Mouse (Mus musculus): ENCODE measurements at regions not wholly inside any gene's neighbourhood (a gene's known extent, or its start where the extent isn't known, plus 50 kb on each side); places are given as distances from the start of the nearest gene placed in this dataset.

DNA sequence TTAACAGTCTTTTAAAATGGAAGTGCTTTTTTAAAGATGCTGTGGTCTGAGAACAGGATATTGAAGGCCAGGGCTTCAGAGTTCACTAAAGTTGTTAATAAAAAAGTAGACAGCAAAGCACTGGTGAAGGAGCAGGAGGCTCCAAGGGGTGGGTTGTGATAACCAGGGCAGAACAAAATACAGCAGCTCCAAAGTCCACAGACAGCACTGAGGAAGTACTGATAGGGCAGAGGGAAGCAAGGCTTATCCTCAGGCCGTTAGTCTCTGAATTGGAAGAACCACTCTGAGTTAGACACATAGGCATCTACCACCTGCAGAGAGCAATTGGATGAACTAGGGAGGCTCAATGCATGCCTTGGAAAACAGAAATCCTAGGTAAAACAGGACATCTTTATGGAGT is 62.1 kb downstream of the P2ry1 start:
- DNase-seq (ENCODE audit: low spot score) = no peak

DNA sequence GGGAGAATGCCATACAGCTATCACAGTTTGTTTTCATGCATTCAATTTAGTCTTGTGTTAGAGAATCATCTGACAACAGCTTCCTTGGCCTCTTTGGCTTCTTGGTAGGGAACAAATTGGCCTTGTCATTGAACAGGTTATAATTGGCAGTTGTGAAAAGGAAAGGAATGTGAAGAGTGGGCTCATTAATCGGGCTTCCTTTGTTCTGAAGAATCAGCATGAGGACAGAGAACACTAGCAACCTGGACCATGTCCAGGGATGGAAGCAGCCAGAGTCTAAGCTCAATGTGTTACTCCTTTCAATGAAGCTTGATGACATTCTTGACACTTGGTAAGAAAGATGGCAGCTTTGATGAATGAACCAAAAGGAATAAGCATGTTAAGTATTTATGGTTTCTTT is 64.5 kb downstream of the P2ry1 start:
- no peak for DNase-seq (ENCODE audit: low spot score)

DNA sequence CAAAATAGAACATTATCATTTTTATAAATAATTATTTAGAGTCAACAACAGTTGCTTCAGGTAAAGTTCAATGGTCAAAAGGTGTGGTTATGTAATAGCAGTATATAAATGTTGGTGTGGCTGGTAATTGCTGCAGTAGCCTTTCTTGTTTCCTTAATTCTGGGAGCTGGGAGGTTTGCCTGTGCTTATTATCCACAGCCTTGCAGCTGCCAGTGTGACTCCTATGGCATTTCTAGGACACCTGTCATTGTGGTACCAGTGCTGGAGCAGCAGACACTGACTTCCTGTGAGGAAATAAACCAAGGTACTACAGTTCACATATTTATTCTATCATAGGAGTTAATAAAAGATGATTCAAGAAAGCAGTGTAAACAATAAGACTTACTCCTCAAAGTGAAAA is 65.6 kb downstream of the P2ry1 start:
- DNase-seq (ENCODE audit: low spot score) = no peak

DNA sequence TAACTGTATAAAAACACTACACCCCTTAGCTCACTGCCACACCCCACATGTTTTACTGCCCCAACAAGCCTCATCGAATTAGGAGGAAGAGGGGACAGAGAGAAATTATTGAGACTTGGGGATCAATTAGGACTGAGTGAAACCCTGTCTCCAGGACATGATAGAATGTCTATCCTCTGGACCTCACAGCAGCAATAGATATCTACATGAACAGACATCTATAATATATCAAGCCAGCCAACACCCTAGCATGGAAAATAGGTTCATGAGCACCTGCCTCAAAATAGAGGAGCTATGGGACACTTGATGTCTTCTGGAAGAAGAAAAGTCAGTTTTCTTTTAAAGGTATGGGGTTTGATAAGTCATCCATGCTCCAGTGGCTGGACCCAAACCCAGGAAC is 68.4 kb downstream of the P2ry1 start:
- DNase-seq (ENCODE audit: low spot score) = no peak

DNA sequence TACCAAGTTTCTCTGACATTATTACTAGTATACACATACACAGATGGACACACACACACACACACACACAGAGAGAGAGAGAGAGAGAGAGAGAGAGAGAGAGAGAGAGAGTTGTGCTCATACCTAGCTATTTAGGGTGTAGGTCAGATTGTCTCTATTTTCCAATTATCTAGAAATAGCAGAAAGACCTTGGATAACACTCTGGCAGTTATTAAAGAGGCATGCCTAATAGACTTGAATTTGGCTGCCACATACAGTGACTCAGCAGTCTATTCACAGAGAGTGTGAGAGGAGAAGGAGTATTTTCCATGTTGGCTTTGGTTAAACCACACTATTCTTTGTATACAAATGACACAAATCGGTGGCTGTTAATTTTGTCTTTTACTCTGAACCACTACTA is 69.7 kb downstream of the P2ry1 start:
- DNase-seq (ENCODE audit: low spot score) = no peak

DNA sequence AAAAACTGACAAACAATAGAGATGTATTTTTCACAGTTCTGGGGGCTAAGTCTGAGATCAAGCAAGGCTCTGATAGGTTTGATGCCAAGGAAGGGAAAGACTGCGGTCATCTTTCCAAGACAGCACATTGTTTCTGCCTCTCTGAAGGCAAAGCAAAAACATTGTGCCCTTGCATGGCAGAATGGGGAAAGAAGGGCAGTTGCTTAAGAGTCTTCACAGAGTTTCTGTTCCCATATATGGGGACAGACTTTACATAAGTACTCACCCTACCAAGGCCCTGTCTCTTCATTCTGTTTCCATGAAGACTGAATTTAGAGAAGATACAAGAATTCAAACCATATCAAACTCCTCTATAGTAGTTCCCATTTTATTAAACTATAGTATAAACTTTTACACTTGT is 70.5 kb downstream of the P2ry1 start:
- no peak for DNase-seq (ENCODE audit: low spot score)

DNA sequence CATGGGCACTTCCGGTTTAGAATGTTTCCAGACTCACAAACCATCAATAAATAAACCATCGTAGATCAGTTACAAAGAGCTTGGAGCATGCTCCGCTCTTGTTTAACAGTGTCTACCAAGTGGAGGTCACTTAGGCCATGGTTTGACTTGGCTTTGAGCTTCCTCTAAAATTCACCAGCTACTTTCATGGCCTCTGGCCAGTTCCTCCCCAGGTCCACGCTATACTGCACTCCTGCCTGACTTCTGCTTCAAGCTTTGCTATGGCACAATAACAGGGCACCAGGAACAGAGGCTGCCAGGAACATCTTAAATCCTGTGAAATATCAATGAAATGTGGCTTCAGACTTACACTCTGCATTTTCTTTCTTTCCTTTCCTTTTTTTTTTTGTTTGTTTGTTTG is 71.2 kb downstream of the P2ry1 start:
- no peak for DNase-seq (ENCODE audit: low spot score)

DNA sequence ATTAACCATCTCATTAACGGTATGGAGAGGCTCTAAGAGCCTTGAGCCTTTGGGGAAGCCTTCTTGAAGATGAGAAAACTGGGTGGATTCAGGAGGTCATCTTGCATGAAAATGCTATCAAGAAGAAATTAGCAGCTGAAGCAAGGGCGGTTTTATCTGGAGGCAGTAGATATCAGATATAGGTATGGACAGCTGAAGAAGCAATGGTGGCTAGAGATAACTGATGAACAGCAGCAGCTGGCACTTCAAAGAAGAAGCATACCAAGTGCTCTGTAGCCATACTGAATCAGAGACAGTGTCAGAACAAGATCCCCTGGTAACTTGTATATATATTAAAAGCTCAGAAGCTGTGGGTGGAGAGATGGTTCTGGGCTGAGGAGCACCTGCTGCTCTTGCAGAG is 73.2 kb downstream of the P2ry1 start:
- DNase-seq (ENCODE audit: low spot score) = no peak

DNA sequence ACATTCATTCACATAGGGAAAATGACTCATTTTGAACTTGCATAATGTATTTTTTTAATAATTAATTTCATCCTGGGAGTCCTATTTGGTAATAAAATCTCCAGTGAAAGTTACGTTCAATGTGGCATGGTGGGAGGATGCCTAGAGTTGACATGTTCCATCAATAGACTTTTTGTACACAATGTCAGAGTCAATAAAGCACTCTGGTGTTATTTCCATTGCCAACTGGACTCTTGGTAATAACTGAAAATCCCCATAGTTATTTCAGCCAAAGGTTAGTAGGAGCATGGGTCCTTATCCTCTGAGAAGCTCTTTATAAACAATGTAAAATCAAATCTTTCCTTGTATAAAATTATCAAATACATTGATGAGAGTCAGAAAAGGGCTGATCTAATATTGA is 87.3 kb downstream of the P2ry1 start:
- no peak for DNase-seq (ENCODE audit: low spot score)

DNA sequence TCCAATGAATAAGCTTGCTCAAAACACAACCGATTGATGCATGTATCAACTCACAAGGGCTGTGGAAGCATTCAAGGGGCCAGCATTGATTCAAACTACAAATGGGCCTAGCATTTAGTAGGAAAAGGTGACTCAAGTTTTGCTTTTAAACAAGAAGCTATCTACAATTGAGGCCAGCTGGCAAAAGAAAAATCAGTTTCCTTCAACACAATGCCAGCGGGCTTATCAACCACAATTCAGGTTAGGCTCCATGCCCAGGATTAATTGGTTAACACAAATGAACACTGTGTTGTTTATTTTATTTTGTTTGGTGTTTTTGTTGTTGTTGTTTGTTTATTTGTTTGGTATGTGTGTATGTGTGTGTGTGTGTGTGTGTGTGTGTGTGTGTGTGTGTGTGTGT is 89.4 kb downstream of the P2ry1 start:
- no peak for DNase-seq (ENCODE audit: low spot score)

DNA sequence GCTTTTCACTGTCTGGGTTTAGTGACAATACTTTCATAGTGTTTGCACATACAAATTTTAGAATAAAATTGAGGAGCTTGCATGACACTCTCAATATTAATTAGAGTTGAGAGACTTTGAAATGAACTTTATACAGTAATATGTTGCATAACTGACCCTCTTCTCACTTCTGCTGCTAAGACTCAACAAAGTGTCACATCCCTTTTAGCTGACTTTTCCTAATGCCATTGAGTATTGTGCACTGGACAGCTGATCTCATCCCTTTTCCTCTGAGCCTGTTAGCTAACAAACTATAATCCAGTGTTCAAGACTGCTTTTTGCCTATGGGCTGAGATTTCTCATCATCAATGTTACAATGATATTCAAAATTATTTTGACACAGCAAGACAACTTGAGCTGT is 113.8 kb downstream of the P2ry1 start:
- no peak for DNase-seq (ENCODE audit: low spot score)

DNA sequence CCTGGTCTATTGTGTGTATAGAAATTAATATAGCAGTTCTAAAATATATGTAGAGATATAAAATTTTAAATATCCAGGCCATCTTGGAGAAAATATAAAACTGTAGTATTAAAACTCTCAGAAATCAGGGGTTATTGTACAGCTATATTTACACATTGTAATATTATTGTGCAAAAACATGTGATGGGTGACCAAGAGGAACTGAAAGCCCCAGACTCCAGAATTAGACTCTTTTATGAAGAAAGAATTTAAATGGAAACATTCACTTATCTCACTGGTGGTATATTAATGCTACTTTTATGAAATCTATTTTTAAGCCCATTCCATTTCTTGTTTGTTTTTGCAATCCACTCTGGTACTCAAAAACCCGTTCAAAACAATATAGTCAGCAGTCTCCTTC is 130.5 kb downstream of the P2ry1 start:
- DNase-seq (ENCODE audit: low spot score) = no peak

DNA sequence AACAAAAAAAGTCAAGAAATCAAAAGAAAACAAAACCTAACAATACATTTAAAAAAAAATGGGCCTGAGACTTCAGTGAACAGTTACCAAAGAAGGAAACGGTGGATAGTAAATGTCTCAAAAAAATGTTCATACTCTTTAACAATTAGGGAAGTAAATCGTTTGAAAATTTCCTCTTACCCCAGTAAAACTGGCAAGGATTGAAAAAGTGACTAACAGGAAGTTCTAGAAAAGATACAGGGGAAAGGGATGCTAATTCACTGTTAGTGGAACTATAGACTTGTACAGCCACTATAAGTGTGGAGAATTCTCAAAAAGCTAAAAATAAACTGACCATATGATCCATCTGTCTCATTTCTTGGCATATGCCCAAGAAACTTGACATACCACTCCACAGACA is 151.5 kb downstream of the P2ry1 start:
- no peak for DNase-seq (ENCODE audit: low spot score)

DNA sequence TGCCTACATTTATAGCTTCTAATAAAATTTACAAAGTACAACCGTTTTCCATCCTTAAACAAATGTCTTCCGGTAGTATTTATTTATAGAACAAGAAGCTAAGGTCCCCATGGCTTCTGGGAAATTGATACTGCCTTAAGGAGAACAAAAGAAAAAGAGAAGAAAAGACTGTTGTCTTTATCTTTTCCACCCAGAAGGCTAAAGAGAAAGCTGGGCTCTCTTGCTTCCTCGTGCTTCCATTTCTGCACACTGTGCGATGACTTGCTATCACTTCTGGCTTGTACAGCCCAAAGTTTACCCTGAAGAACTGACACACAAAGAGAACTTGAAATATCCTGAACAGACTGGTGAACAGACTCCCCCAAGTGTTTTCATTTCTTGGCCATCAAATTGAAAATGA is 157.2 kb downstream of the P2ry1 start:
- no peak for DNase-seq (ENCODE audit: low spot score)

DNA sequence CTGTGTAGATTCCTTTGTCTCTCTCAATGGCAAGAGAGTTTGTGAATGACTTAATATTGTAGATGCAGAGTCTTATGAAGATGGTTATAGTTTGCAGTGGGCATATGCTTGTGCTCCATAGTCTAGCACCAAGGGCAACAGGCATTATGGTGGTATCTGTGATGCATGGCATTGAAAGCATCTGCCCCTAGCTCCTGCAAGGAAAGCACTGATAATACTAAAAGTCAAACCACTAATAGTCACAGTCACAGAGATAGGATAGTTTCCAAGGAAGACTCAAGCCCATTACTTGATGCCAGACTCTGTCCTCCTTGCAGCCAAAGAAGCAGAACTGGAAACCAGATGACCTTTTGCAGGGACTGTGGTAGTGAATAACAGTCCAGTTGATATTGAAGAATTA is 158.8 kb downstream of the P2ry1 start:
- DNase-seq (ENCODE audit: low spot score) = no peak

DNA sequence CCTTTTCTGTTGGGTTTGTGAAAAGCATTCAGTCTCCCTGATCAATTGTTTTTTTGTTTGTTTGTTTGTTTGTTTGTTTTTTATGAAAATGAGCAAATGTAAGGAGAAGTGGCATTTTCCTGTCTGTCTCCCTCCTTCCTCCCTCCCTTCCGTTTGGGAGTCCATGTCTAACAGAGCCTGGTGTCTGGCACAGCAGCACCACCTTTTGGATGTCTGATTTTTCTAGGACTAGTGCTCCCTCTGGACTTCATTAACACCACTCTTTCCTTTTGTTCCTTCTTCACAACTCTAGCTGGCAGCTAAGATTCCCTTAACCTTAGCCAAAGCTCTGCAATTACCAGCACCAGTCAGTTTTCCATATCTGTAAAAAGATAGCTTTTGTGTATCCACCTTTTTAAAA is 175.6 kb upstream of the Rap2b start:
- no peak for DNase-seq (ENCODE audit: low spot score)

DNA sequence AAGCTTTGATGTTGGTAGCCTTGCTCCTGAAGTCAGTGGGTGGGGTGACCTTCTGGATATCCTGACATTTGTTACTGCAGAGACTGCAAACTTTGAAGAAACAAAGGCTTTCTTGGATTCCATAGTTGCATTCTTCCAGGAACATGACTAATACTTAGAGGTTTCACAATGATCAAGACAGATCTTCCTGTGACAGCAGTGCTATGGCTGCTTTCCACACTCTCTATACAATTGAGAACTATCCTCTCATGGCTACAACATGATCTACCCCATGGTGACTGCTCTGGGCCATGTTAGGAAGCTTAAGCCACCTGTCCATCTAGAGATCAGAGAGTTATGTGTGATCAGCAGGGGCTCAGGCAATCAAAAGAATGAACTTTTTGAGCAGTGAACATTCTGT is 172.8 kb upstream of the Rap2b start:
- no peak for DNase-seq (ENCODE audit: low spot score)

DNA sequence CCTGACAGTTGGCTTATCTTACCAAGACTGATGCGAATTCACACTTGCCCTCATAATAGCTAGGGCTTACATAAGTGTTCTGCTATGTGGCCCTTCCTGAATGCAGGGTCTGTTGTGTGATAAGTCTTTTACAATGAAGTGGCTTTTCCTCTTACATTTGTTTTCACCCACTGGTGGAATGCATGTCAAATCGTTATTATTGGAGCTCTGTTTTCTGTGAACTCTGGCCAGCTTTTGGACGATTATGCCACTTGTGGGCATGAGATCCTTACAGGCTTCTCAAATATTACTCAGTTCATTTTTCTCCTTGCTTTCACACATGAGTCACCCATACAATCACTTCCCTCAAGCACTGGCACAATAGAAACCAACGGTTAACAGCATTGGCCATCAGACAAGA is 144.9 kb upstream of the Rap2b start:
- DNase-seq (ENCODE audit: low spot score) = no peak

DNA sequence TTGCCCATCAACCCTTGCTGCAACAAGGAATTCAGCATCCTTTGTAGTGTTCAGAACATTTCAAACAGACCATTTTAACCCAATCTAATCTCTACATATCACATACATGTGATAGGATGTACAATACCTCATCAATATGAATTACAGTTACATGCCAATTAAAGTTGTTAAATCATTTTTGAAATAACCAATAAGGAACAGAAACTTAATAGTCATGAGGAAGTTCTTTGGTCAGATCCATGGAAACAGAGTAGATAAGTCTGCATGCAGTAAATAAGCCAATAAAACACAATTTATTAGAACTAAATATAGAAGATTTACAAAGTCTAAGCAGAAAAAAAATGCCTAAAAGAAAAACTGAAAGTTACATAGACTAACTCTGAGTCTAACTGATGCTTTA is 136.9 kb upstream of the Rap2b start:
- DNase-seq (ENCODE audit: low spot score) = no peak

DNA sequence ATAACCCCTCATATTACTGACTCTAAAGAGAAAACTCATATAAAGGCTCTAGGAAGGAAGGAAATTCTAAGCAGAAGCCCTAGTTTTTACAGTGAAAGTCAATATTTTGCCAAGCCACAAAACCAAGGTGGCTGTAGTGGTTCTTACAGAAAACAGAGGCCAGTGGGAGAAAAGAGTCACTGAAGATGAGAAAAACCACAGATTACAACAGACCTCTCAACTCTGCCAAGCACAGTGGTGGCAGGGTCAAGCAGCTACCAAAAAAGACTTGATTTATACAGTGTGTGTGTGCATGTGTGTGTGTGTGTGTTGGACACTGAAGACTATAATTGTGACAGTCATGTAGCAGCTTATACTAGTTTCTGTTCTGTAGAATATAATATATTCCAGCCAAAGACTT is 136.4 kb upstream of the Rap2b start:
- no peak for DNase-seq (ENCODE audit: low spot score)

DNA sequence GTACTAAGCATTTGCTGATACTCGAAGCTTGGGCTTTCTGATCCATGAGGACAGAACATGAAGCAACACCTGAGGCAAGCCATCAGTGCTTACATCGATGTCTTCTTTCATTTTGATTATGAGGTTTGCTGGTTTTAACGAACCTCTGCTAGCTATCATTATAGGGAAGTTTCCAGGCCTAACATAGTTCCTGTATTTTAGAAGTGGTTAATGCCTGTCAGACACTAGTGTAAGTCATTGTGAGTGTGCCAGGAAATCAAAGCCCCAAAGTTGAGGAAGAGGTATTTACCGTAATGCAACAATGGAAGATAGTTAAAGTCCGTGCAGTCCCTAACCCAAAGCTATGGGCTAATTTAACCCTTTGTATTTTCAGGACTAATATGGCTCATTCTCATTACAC is 120.1 kb upstream of the Rap2b start:
- no peak for DNase-seq (ENCODE audit: low spot score)

DNA sequence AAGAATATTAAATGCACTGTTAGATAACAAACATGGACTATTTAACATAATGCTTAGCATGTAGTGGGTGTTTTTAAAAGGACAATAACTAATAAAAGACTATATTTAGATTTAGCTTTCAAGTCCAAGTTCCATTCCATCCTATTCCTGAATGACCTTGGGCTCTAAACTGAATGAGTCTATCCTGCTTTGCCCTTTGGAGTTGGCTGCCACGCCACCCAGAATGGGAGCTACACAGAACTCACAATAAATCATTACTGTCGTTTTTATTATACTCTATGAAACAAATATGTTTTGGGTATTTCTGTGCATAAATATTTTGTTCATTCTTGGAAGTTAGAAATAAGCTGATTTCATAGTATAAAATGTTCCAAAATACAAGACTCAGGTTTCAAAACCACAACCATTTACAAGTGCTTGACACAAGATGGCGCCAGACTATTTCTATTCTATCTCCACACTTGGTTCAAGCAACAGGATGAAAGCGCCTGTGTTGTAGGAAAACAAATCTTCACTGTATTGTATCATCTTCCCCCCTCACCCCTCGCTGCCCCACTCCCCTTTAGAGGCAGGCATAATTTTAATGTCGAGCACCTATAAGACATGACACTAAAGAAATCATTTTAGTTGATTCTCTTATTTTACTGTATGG is 117.4 kb upstream of the Rap2b start:
- peak; percentile 35 for DNase-seq (ENCODE audit: low spot score)

DNA sequence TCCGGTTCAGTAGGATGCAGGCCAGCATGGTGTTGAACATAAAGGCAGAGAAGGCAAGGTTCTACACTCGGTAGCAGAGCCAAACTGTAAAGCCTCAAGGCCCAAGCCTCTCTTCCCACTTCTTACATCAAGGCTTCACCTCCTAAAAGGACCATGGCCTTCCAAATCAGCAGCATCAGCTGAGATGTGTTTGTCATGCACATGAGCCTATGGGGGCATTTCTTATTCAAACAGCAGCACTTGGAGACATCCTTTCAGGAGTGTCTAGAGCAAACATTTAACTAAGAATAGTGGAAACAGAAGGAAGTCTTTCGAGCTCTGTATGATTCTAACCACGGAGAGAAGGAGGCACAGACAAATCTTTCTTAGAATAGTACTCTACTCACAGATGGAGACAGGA is 115.0 kb upstream of the Rap2b start:
- no peak for DNase-seq (ENCODE audit: low spot score)

DNA sequence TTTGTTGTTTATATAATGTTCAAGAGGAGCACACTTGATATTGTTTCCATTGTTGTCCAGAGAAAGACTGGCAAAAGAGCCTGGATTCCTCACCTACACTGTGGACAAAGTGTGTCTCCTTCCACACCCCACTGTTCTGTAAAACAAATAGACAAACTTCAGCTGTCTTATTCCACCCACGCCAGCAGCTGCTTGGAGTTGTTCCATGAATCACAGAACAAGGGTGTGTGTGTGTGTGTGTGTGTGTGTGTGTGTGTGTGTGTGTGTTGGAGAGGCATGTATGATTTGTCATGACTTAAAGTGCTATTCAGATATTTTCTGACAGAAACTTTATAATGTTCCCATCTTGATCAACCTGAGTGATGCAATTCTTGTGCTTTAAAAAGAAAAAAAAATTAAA is 114.1 kb upstream of the Rap2b start:
- no peak for DNase-seq (ENCODE audit: low spot score)

Data from thymus, postnatal 0 days (tissue).